Mouse (Mus musculus) embryonic fibroblast, embryonic 13.5 days (primary cell): Measurements from ENCODE around the gene Tnf. TPM values are rescaled to one million over a fixed set of nuclear protein-coding genes. Genes with fewer than 3 reads are reported as not detected.

Source experiments
- H3K27ac ChIP-seq: 2 replicates; pipeline ENCODE4 v1.5.1; 2012; ENCODE audit warnings: low read length, control low read depth, inconsistent platforms; ENCODE audit not compliant: insufficient read depth
- H3K4me1 ChIP-seq: 2 replicates; pipeline ENCODE4 v1.6.1; 2011; ENCODE audit warnings: low read length; ENCODE audit not compliant: control insufficient read depth, insufficient read depth
- H3K4me3 ChIP-seq: 2 replicates; pipeline ENCODE4 v1.5.1; 2011; ENCODE audit warnings: mild to moderate bottlenecking, control low read depth, low read length; ENCODE audit not compliant: insufficient read depth
- CTCF ChIP-seq: IDR thresholded peaks from 2 replicates; pipeline ENCODE4 v1.5.1; 2011; ENCODE audit warnings: mild to moderate bottlenecking, control low read depth, low read length, moderate library complexity, borderline replicate concordance; ENCODE audit not compliant: insufficient read depth
- POLR2A ChIP-seq: IDR thresholded peaks from 2 replicates; pipeline ENCODE4 v1.6.1; 2011; ENCODE audit warnings: low read depth, mild to moderate bottlenecking, control low read depth, low read length, moderate library complexity
- polyA plus RNA-seq: library from polyadenylated mRNA; stranded (reverse); fragments of >200 nt; gene quantifications from 2 replicates; pipeline ENCODE4 v1.2.4, GENCODE M21; 2011; ENCODE audit warnings: low read depth; ENCODE audit not compliant: missing spikeins, insufficient read length

The Tnf gene
- polyA plus RNA-seq, 1 experiment, result 0.35 TPM

- TF ChIP-seq CTCF (no peak), POLR2A (no peak)
- H3K4me1 ChIP-seq, result no peaks in the 10 kb centered on the region; the same call in 1 of the 2 replicates
Measured at GRCm38 (mm10) chr17:35198946-35199345, 2.9 kb downstream of the Tnf start.

GRCm38 (mm10) chr17:35198029-35198428 is 3.8 kb downstream of the Tnf start:
- Histone ChIP-seq H3K4me1 (no peaks in the 10 kb centered on the region; the same call in 1 of the 2 replicates), H3K4me3 (no peak overlapping the region)
- TF ChIP-seq POLR2A, result no peak
- no peak for TF ChIP-seq CTCF

More at GRCm38 (mm10) chr17:35198946-35199345, 2.9 kb downstream of the Tnf start:
- H3K27ac ChIP-seq, result no peak overlapping the region
- H3K4me3 ChIP-seq, result no peak overlapping the region

DNA sequence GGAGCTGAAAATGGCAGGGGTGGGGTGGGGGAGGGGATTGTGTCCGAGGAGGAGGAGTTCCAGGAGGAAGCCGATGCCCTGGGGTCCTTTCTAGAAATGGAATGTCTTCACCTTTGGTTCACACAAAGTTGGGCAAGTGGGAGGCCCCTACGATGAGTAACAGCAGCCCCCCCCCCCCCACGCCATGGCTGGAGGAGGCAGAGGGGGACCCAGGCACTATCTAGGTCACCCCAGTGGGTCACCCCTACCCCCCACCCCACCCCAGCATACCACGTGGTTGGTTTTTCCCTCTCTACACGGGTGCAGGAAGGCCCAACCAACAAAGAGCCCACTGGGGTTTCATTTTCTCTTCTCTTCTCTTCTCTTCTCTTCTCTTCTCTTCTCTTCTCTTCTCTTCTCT is 4.7 kb downstream of the Tnf start:
- no peak overlapping the region for H3K4me3 ChIP-seq
- H3K4me1 ChIP-seq, result no peaks in the 10 kb centered on the region; the same call in 1 of the 2 replicates
- TF ChIP-seq CTCF, result no peak
- H3K27ac ChIP-seq, result no peak overlapping the region

More at GRCm38 (mm10) chr17:35198029-35198428, 3.8 kb downstream of the Tnf start:
- no peak overlapping the region for H3K27ac ChIP-seq

DNA sequence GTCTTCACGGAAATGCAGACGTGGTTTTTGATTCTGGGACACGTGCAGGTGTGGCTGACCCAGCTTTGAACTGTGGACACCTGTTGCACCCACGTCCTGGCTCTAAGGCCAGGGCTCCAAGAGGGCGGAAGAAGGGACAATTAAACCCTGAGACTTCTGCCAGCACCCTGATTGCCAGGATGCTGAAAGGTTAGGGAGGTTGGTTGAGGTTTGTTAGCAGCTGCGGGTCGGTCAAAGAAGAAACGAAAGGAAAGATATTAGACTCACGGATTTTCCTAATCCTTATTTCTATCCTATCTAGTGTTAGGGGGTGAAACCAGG is 5.5 kb downstream of the Tnf start:
- TF ChIP-seq POLR2A, result no peak
- TF ChIP-seq CTCF, result no peak
- no peak overlapping the region for H3K27ac ChIP-seq
- H3K4me1 ChIP-seq, result no peaks in the 10 kb centered on the region; the same call in 1 of the 2 replicates
- no peak overlapping the region for H3K4me3 ChIP-seq

DNA sequence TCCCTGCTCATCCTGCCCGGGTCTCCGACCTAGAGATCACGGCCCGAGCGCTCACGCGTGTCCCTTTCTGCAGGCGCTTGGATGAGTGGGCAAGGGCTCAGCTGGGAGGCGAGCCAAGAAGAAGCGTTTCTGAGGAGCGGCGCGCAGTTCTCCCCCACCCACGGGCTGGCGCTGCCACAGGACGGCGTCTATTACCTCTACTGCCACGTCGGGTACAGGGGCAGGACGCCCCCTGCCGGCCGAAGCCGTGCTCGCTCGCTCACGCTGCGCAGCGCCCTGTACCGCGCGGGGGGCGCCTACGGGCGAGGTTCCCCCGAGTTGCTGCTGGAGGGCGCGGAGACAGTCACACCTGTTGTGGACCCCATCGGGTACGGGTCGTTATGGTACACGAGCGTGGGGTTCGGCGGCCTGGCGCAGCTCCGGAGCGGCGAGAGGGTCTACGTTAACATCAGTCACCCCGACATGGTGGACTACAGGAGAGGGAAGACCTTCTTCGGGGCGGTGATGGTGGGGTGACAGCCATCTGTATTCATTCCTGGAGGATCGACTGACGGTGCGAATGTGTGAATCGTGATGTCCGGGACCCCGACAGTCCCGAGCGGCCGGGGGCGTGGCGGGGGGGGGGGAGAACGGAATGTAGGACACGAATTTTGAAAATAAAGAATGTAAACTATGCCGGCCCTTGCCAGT is 6.0 kb downstream of the Tnf start:
- peak; percentile 92 for TF ChIP-seq CTCF
- no peak for TF ChIP-seq POLR2A
- H3K4me3 ChIP-seq, result peak overlapping the region; percentile 26
- no peaks in the 10 kb centered on the region; the same call in 1 of the 2 replicates for H3K4me1 ChIP-seq
- no peak overlapping the region for H3K27ac ChIP-seq

DNA sequence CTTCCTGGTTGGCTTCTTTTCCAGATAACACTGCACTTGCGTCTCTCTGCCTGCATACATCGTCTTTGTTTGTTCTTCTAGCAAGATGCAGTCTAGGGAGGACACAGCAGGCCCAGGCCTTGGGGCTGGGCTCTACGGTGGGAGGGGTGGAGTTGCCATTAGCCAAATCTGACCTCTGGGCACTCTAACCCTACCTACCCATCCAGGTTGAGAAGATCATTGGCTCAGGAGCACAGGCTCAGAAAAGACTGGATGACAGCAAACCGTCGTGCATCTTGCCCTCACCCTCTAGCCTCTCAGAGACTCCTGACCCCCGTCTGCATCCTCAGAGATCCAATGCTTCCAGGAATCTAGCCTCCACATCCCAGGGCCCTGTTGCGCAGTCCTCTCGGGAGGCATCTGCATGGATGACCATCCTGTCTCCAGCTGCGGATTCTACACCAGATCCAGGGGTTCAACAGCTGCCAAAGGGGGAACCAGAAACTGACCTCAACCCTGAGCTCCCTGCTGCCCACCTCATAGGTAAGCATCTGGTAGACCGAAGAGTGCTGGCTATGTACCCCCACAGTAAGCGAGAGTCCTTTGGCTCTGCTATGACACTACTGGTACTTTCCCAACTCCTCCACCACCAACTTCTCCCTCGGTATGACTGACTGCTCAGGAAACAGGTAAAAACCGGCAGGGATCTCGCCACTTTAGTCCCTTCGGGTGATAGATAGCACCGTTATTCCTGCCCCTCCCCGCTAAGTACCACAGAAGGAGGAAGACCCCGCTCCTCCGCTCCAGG is 6.8 kb downstream of the Tnf start:
- Histone ChIP-seq H3K4me3 (peak overlapping the region; percentile 26; the same call in 1 of the 2 replicates), H3K27ac (no peak overlapping the region), H3K4me1 (no peaks in the 10 kb centered on the region; the same call in 1 of the 2 replicates)
- TF ChIP-seq CTCF (no peak), POLR2A (no peak)

GRCm38 (mm10) chr17:35193881-35194843 is 7.6 kb downstream of the Tnf start, which contains the start of gene Ltb:
Ltb (plus strand) TSS chr17:35194439.
- no peak for TF ChIP-seq CTCF
- no peak for TF ChIP-seq POLR2A
- H3K27ac ChIP-seq, result no peak within 1 kb of the TSS
- no peaks in the 10 kb centered on the region; the same call in 1 of the 2 replicates for H3K4me1 ChIP-seq
- H3K4me3 ChIP-seq, result no peak within 1 kb of the TSS

DNA sequence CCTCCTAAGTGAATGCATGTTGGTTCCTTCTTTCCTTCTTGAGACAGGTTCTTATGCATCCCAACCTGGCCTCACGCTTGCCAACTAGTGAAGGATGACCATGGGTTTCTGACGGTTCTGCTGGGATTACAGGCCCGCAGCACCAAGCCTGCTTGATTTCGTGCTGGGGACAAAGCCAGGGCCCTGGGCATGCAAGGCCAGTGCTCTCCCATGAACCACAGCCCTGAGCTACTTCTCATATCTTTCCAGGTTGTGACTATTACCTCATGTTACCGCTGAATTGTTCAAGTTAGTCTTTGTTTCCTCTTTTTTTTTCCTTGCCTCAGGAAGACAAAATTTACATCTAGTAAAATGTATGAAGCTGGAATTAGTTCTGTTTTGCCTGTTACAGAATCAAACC is 8.9 kb downstream of the Tnf start:
- Histone ChIP-seq H3K27ac (no peak overlapping the region), H3K4me1 (no peaks in the 10 kb centered on the region; the same call in 1 of the 2 replicates), H3K4me3 (no peak overlapping the region)
- TF ChIP-seq CTCF (no peak), POLR2A (no peak)

DNA sequence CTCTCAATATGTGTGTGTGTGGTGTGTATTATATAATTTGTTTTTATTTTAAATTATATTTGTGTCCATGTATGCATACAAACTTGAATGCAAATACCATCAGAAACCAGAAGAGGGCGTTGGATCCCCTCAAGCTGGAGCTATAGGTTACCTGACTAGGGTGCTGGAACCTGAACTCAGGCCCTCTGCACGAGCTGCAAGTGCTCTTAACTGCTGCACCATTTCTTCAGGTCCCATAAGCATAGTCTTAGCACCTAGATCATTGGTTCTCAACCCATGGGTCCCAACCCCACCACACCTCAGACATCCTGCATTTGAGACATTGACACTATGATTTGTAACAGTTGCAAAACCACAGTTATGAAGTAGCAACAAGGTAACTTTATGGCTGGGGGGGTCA is 10.1 kb downstream of the Tnf start:
- H3K27ac ChIP-seq, result no peak overlapping the region
- TF ChIP-seq POLR2A (no peak), CTCF (no peak)
- no peak overlapping the region for H3K4me3 ChIP-seq
- H3K4me1 ChIP-seq, result no peaks in the 10 kb centered on the region; the same call in 1 of the 2 replicates
